Mouse (Mus musculus): ENCODE measurements at regions not wholly inside any gene's neighbourhood (a gene's known extent, or its start where the extent isn't known, plus 50 kb on each side); places are given as distances from the start of the nearest gene placed in this dataset.

- no peaks in the 10 kb centered on the region for H3K36me3 ChIP-seq (ENCODE audit: control insufficient read depth, insufficient read depth, low read length)
- H3K4me1 ChIP-seq (ENCODE audit: control insufficient read depth, insufficient read depth, low read length) = no peaks in the 10 kb centered on the region
- no peak overlapping the region for H3K4me3 ChIP-seq (ENCODE audit: low read depth, low read length)
- no peak for ATAC-seq (replicated peaks; ENCODE audit: insufficient number of reproducible peaks, low FRiP score, low TSS enrichment)
- 35% methylated on average over 5 of the region's 5 CpGs for WGBS (ENCODE audit: insufficient replicate concordance)
- no peaks in the 10 kb centered on the region; the same call in 1 of the 2 replicates for H3K27me3 ChIP-seq (ENCODE audit: control insufficient read depth, insufficient read depth, low read length)
- no peaks in the 10 kb centered on the region for H3K9me3 ChIP-seq (replicated peaks; ENCODE audit: control insufficient read depth, low read length)
- no peak overlapping the region for H3K27ac ChIP-seq (ENCODE audit: low read depth, low read length)
- no peak overlapping the region for H3K9ac ChIP-seq (ENCODE audit: low read depth, low read length)
- H3K4me2 ChIP-seq = no peak overlapping the region
Measured at GRCm38 (mm10) chr9:78769168-78769567, 153.8 kb downstream of the Cd109 start.

- Histone ChIP-seq H3K27me3 (ENCODE audit: control insufficient read depth, insufficient read depth, low read length) (no peaks in the 10 kb centered on the region; the same call in 1 of the 2 replicates), H3K4me2 (no peak overlapping the region), H3K27ac (ENCODE audit: low read depth, low read length) (no peak overlapping the region), H3K36me3 (ENCODE audit: control insufficient read depth, insufficient read depth, low read length) (no peaks in the 10 kb centered on the region), H3K4me3 (ENCODE audit: low read depth, low read length) (no peak overlapping the region), H3K9ac (ENCODE audit: low read depth, low read length) (no peak overlapping the region), H3K9me3 (replicated peaks; ENCODE audit: control insufficient read depth, low read length) (no peaks in the 10 kb centered on the region), H3K4me1 (ENCODE audit: control insufficient read depth, insufficient read depth, low read length) (no peaks in the 10 kb centered on the region)
- WGBS (ENCODE audit: insufficient replicate concordance) = 43% methylated on average over 3 of the region's 3 CpGs
- ATAC-seq (replicated peaks; ENCODE audit: insufficient number of reproducible peaks, low FRiP score, low TSS enrichment) = no peak
Measured at GRCm38 (mm10) chr9:78773936-78774335, 158.6 kb downstream of the Cd109 start.

GRCm38 (mm10) chr9:78775462-78775861, 160.1 kb downstream of the Cd109 start:
- Histone ChIP-seq H3K27ac (ENCODE audit: low read depth, low read length) (no peak overlapping the region), H3K9ac (ENCODE audit: low read depth, low read length) (no peak overlapping the region), H3K36me3 (ENCODE audit: control insufficient read depth, insufficient read depth, low read length) (no peaks in the 10 kb centered on the region), H3K27me3 (ENCODE audit: control insufficient read depth, insufficient read depth, low read length) (no peaks in the 10 kb centered on the region), H3K4me2 (no peak overlapping the region), H3K4me3 (ENCODE audit: low read depth, low read length) (no peak overlapping the region), H3K4me1 (ENCODE audit: control insufficient read depth, insufficient read depth, low read length) (no peaks in the 10 kb centered on the region), H3K9me3 (replicated peaks; ENCODE audit: control insufficient read depth, low read length) (no peaks in the 10 kb centered on the region)
- ATAC-seq (replicated peaks; ENCODE audit: insufficient number of reproducible peaks, low FRiP score, low TSS enrichment) = no peak
- WGBS (ENCODE audit: insufficient replicate concordance) = 13% methylated on average over 5 of the region's 5 CpGs

- H3K4me3 ChIP-seq (ENCODE audit: low read depth, low read length) = no peak overlapping the region
- no peaks in the 10 kb centered on the region for H3K36me3 ChIP-seq (ENCODE audit: control insufficient read depth, insufficient read depth, low read length)
- no peaks in the 10 kb centered on the region for H3K27me3 ChIP-seq (ENCODE audit: control insufficient read depth, insufficient read depth, low read length)
- ATAC-seq (replicated peaks; ENCODE audit: insufficient number of reproducible peaks, low FRiP score, low TSS enrichment) = no peak
- H3K27ac ChIP-seq (ENCODE audit: low read depth, low read length) = no peak overlapping the region
- no peak overlapping the region for H3K9ac ChIP-seq (ENCODE audit: low read depth, low read length)
- no peaks in the 10 kb centered on the region for H3K9me3 ChIP-seq (replicated peaks; ENCODE audit: control insufficient read depth, low read length)
- H3K4me2 ChIP-seq = no peak overlapping the region
- 73% methylated on average over 4 of the region's 4 CpGs for WGBS (ENCODE audit: insufficient replicate concordance)
- H3K4me1 ChIP-seq (ENCODE audit: control insufficient read depth, insufficient read depth, low read length) = no peaks in the 10 kb centered on the region
Measured at GRCm38 (mm10) chr9:78780595-78780994, 165.2 kb downstream of the Cd109 start.

GRCm38 (mm10) chr9:78782297-78782696, 167.0 kb downstream of the Cd109 start:
- ATAC-seq (replicated peaks; ENCODE audit: insufficient number of reproducible peaks, low FRiP score, low TSS enrichment) = no peak
- no peak overlapping the region for H3K9ac ChIP-seq (ENCODE audit: low read depth, low read length)
- no peak overlapping the region for H3K4me3 ChIP-seq (ENCODE audit: low read depth, low read length)
- H3K4me2 ChIP-seq = no peak overlapping the region
- H3K4me1 ChIP-seq (ENCODE audit: control insufficient read depth, insufficient read depth, low read length) = no peaks in the 10 kb centered on the region
- H3K9me3 ChIP-seq (replicated peaks; ENCODE audit: control insufficient read depth, low read length) = no peaks in the 10 kb centered on the region
- WGBS (ENCODE audit: insufficient replicate concordance) = 87% methylated on average over 4 of the region's 4 CpGs
- no peaks in the 10 kb centered on the region for H3K36me3 ChIP-seq (ENCODE audit: control insufficient read depth, insufficient read depth, low read length)
- H3K27ac ChIP-seq (ENCODE audit: low read depth, low read length) = no peak overlapping the region
- no peaks in the 10 kb centered on the region for H3K27me3 ChIP-seq (ENCODE audit: control insufficient read depth, insufficient read depth, low read length)

- WGBS (ENCODE audit: insufficient replicate concordance) = 72% methylated on average over 8 of the region's 8 CpGs
- H3K36me3 ChIP-seq (ENCODE audit: control insufficient read depth, insufficient read depth, low read length) = no peaks in the 10 kb centered on the region
Measured at GRCm38 (mm10) chr9:78782860-78783259, 167.5 kb downstream of the Cd109 start.

GRCm38 (mm10) chr9:78787866-78788265, 172.5 kb downstream of the Cd109 start:
- ATAC-seq (replicated peaks; ENCODE audit: insufficient number of reproducible peaks, low FRiP score, low TSS enrichment) = no peak
- Histone ChIP-seq H3K27ac (ENCODE audit: low read depth, low read length) (no peak overlapping the region), H3K9ac (ENCODE audit: low read depth, low read length) (no peak overlapping the region), H3K4me1 (ENCODE audit: control insufficient read depth, insufficient read depth, low read length) (no peaks in the 10 kb centered on the region), H3K27me3 (ENCODE audit: control insufficient read depth, insufficient read depth, low read length) (no peaks in the 10 kb centered on the region), H3K36me3 (ENCODE audit: control insufficient read depth, insufficient read depth, low read length) (no peaks in the 10 kb centered on the region), H3K4me3 (ENCODE audit: low read depth, low read length) (no peak overlapping the region), H3K9me3 (replicated peaks; ENCODE audit: control insufficient read depth, low read length) (no peaks in the 10 kb centered on the region), H3K4me2 (no peak overlapping the region)
- WGBS (ENCODE audit: insufficient replicate concordance) = 8% methylated on average over 1 of the region's 1 CpGs

More at GRCm38 (mm10) chr9:78782860-78783259, 167.5 kb downstream of the Cd109 start:
- ATAC-seq (replicated peaks; ENCODE audit: insufficient number of reproducible peaks, low FRiP score, low TSS enrichment) = no peak
- no peaks in the 10 kb centered on the region for H3K9me3 ChIP-seq (replicated peaks; ENCODE audit: control insufficient read depth, low read length)
- no peaks in the 10 kb centered on the region for H3K27me3 ChIP-seq (ENCODE audit: control insufficient read depth, insufficient read depth, low read length)
- H3K9ac ChIP-seq (ENCODE audit: low read depth, low read length) = no peak overlapping the region
- no peaks in the 10 kb centered on the region for H3K4me1 ChIP-seq (ENCODE audit: control insufficient read depth, insufficient read depth, low read length)
- no peak overlapping the region for H3K4me3 ChIP-seq (ENCODE audit: low read depth, low read length)
- no peak overlapping the region for H3K4me2 ChIP-seq
- H3K27ac ChIP-seq (ENCODE audit: low read depth, low read length) = no peak overlapping the region

GRCm38 (mm10) chr9:78789703-78790102, 174.4 kb downstream of the Cd109 start:
- Histone ChIP-seq H3K27me3 (ENCODE audit: control insufficient read depth, insufficient read depth, low read length) (no peaks in the 10 kb centered on the region), H3K36me3 (ENCODE audit: control insufficient read depth, insufficient read depth, low read length) (no peaks in the 10 kb centered on the region), H3K4me3 (ENCODE audit: low read depth, low read length) (no peak overlapping the region), H3K9me3 (replicated peaks; ENCODE audit: control insufficient read depth, low read length) (no peaks in the 10 kb centered on the region), H3K27ac (ENCODE audit: low read depth, low read length) (no peak overlapping the region), H3K4me1 (ENCODE audit: control insufficient read depth, insufficient read depth, low read length) (no peaks in the 10 kb centered on the region), H3K4me2 (no peak overlapping the region), H3K9ac (ENCODE audit: low read depth, low read length) (no peak overlapping the region)
- ATAC-seq (replicated peaks; ENCODE audit: insufficient number of reproducible peaks, low FRiP score, low TSS enrichment) = no peak

- WGBS (ENCODE audit: insufficient replicate concordance) = 62% methylated on average over 2 of the region's 2 CpGs
- Histone ChIP-seq H3K4me1 (ENCODE audit: control insufficient read depth, insufficient read depth, low read length) (no peaks in the 10 kb centered on the region), H3K9me3 (replicated peaks; ENCODE audit: control insufficient read depth, low read length) (no peaks in the 10 kb centered on the region), H3K27me3 (ENCODE audit: control insufficient read depth, insufficient read depth, low read length) (no peaks in the 10 kb centered on the region), H3K36me3 (ENCODE audit: control insufficient read depth, insufficient read depth, low read length) (no peaks in the 10 kb centered on the region), H3K9ac (ENCODE audit: low read depth, low read length) (no peak overlapping the region), H3K4me2 (no peak overlapping the region), H3K4me3 (ENCODE audit: low read depth, low read length) (no peak overlapping the region), H3K27ac (ENCODE audit: low read depth, low read length) (no peak overlapping the region)
- ATAC-seq (replicated peaks; ENCODE audit: insufficient number of reproducible peaks, low FRiP score, low TSS enrichment) = no peak
Measured at GRCm38 (mm10) chr9:78790155-78790554, 174.8 kb downstream of the Cd109 start.

All from heart, embryonic 11.5 days (tissue).